Mouse (Mus musculus) C2C12 (cell line): ENCODE results near the gene Nrde2.

Experiments used
- CEBPB ChIP-seq: IDR thresholded peaks from one replicate; pipeline ENCODE4 v1.6.1; 2011; ENCODE audit warnings: low read depth, mild to moderate bottlenecking, control low read depth, moderate library complexity
- CTCF ChIP-seq: IDR thresholded peaks from one replicate; pipeline ENCODE4 v1.5.1; 2011; ENCODE audit not compliant: control insufficient read depth, insufficient read depth, insufficient read length
- MAX ChIP-seq: IDR thresholded peaks from one replicate; pipeline ENCODE4 v1.6.1; 2011; ENCODE audit warnings: mild to moderate bottlenecking, control low read depth

GRCm38 (mm10) chr12:100183970-100184369, 24.5 kb upstream of the Nrde2 start:
- TF ChIP-seq CTCF (no peak), CEBPB (no peak), MAX (no peak)
